Mouse (Mus musculus): ENCODE measurements around the gene Maged2.

DNA sequence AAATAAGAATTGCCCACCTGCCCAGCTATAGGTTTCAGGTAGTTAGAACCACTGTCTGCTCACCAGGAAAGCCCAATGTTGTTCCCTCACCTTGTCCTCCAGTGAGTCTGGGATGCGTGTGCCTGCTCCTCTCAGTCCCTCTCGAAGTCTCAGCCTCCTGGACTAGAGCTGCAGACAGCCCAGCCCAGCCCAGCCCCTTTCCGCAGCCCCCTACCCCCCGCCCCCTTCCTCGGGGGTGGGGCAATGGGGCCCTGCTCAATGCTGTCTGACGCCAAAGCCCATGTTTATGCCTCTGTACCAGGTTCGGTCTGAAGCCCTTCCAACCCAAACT is at the start of gene Maged2:
- TF ChIP-seq CTCF (IDR thresholded peaks at IDR 0.05; ENCODE audit: insufficient read depth, low read depth, low read length) (no peak), POLR2A (IDR thresholded peaks at IDR 0.05; ENCODE audit: insufficient read depth, low read depth, low read length) (no peak)

Measured in olfactory bulb, adult 2 months (tissue).